Mouse (Mus musculus) heart, adult 2 months (tissue): ENCODE data around the gene Ikzf2.

Experiments used
- CTCF ChIP-seq: fragments of 200-600 bp; IDR thresholded peaks from 2 replicates; pipeline ENCODE4 v1.8.1; 2022; ENCODE audit warnings: antibody characterized with exemption, mild to moderate bottlenecking, moderate library complexity
- EP300 ChIP-seq: fragments of 200-500 bp; IDR thresholded peaks from 2 replicates; pipeline ENCODE4 v1.6.1; 2011; ENCODE audit warnings: low read depth, low read length, control low read depth; ENCODE audit not compliant: insufficient read depth

DNA sequence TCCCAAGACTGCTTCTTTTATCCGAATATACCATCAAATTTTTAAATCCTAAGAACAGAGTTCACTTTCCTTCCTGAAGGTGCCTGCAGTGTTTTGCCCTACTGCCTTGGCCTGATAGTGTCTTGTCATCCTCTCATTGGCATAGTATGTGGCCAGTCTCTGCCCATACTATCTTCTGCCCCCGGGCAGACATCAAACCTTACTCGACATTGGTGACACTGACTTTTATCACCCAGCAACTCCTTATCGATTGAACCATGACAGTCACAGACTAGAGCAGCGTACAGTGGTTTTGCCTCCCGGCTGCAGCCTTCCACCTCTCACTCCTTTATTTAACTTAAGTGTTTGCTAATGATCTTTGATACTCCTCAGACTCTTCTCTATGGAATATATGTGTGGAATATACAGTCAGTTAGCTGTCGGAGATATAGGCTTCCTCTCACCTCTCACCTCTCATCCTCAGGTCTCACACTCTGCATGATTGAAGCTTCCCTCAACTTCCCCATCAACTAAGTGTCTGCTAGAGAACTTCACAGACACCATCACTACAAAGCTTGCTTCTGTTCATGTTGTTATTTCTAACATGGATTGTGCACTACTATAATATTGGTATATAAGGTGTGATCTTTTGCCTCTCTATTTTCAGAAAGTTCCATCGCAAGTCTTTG, 141.7 kb downstream of the Ikzf2 start:
- no peak for TF ChIP-seq CTCF
- no peak for TF ChIP-seq EP300
